Mouse (Mus musculus): Measurements from ENCODE around the gene Med13l.
"Not testable (repeated sequence)": the region's sequence is repeated elsewhere in the genome, so short reads cannot be mapped to it uniquely, and the experiment has no call there.

The Med13l gene

DNA sequence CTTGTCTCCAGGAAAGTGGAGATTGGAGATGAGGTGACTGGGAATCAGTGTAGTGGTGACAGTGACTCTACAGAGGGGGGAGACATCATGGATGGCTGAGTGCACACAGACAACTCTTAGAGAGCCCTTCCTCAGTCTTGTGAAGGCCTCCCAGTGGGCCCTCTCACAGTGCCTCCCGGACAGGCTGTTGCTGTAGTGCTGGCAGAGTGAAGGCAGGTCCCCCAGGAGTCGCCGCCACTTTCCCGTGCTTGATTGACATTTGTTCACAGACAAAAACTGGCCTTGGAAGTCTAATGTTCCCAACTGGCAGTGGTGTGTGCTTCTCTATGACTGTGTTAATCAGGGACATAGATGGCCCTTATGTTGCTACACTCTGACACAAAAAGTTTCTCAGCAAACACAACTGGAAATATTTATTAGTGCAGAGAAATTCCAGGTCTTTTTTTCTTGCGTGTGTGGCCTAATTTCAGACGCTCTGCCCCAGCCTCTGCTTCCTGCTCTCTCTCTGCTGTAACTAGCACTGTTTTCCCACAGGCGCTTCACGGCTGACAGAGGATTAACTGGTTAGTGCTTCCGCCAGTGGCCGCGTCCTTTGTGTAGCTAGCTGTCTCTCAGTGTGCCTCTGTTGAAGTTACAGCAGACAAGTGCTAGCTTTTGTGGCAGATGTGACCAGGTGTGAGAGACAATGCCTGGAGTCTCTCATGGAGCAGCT, 75.2 kb downstream of the Med13l start:
- DNase-seq, result no peak

DNA sequence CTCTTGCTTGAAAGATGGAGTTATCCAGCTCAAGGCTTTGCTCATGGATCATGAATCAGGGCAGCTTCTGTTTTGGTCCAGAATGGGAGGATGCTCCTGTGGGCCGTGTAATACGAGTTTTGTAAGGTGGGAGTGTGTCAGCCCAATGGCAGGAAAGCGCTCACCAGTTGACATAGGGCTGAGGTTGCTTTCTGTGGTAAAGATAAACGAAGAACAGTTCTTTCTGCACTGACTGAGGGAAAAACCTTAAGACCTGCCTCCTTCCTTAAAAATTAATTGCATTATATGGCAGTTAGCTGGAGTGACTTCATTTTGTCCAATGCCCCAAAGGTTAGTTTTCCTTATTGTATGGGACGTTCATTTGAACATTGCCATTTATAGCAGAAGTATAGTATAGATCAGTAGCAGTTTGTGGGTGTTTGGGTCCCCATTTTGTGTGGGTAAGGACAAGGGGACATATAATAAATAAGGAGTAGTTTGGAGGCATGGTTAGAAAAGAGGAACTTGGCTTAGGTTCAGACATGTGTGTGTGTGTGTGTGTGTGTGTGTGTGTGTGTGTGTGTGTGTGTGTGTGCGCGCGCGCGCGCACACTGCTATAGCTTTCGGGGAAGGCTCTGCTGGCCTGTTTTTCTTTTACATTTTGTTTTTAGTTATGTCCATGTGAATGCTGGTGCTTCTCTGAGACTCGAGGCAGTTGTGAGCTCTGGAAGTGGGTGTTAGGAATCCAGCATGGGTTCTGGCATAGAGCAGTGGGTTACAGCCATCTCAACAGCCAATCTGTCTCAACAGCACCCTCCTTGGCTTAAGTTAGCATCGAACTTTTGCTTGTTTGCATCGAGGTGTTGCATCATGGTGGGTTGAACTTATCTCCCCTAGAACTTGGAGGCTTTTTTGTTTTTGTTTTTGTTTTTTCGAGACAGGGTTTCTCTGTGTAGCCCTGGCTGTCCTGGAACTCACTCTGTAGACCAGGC, 76.2 kb downstream of the Med13l start:
- no peak for DNase-seq

DNA sequence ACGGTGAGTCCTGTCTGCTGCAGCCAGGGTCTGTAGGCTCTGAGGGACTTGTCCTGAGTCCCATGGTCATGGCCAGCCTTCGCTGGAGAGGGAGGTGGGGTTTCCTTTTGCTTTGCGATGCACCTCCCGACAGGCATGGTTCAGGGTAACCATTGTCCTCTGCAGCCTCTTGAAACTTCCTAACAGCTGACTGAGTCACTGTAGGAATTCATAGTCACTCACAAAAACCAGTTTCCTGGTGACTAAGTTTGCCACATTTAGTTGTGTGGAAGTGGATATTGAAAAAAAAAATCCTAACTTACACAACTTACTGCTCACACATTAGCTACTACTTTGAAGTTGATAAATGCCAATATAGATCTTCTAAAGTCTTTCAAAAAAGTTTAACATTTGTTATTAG, 77.5 kb downstream of the Med13l start:
- DNase-seq, result no peak

DNA sequence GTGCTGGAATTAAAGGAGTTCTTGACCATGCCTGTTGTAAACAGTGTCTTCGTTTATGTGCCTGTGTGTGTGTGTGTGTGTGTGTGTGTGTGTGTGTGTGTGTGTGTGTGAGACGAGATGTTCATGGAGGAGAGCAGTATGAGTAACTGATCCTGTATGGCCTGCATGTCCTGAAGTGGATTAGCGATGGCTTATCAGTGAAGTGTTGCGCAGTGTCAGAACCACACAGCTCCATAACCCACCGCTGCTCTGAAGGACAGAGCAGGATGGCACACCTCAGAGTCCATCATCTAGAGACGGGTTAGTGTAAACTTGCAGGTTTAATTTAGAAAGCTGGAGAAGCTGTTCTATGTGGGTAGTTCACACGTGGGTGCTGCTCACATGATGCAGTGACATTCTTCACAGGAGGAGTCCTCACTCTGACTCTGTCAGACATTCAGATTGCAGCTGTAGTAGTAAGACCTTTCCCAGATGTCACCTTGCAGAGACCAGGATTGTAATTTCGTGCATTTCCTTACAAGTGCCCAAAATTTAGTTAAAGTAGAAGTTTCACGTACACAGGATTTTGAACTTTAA, 78.1 kb downstream of the Med13l start:
- no peak for DNase-seq

DNA sequence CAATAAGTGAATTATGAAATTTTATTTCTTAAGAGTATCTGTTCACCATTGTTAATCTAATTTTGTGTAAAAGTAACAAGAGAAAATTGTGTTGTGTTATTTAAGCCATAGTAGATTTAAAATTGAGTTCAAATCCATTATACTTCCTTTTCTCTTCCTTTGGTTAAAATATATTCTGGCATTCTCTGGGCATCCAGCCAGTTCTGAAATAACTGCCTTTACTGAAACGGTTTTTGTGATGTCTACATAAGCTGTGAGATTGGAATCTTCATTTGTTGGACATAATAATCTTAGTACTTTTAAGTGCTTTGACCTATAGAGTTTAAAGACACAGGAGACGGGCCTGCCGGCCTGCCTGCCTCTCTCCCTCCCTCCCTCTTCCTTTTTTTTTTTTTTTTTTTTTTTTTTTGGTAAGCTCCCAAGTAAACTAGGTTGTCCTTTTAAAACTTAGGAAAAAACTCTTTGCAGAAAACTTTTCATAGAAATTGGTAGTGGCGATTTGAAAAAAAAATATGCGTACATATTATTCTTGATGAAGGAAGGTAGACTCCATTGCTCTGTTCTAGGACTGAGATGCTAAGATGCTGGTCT, 78.7 kb downstream of the Med13l start:
- no peak for DNase-seq

DNA sequence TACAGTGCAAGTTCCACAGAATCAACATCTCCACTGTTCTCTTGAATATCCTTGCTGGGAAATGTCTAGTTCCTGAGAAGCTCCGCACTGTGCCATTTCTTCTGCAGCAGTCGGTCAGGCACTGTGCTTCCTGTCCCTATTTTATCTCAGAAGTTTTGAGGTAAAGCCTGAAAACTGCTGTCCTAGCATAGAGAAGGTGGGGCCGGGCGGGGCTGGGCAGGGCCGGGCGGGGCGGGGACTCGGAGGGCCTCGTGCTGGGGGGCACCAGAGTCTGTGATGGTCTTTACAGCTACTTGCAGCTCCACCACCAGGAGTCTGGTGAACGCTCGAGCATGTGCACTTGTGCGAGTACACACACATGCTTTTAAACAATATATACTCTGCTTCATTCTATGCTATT, 83.6 kb downstream of the Med13l start:
- DNase-seq, result no peak

DNA sequence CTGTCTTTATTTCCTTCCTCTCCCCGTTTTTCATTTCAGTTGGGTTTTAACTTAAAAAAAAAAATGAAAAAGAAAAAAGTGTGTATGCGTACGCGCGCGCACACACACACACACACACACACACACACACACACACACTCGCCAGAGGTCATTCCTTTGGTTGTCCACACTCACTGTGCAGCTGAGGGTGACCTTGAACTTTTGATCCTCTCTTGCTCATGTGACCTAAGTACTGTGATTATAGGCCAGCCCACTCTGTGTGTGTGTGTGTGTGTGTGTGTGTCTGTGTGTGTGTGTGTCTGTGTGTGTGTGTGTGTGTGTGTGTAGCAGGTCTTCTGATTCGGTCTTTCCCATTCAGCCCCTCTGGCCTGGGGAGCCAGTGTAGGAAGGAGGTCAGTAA, 84.0 kb downstream of the Med13l start:
- DNase-seq, result no peak

DNA sequence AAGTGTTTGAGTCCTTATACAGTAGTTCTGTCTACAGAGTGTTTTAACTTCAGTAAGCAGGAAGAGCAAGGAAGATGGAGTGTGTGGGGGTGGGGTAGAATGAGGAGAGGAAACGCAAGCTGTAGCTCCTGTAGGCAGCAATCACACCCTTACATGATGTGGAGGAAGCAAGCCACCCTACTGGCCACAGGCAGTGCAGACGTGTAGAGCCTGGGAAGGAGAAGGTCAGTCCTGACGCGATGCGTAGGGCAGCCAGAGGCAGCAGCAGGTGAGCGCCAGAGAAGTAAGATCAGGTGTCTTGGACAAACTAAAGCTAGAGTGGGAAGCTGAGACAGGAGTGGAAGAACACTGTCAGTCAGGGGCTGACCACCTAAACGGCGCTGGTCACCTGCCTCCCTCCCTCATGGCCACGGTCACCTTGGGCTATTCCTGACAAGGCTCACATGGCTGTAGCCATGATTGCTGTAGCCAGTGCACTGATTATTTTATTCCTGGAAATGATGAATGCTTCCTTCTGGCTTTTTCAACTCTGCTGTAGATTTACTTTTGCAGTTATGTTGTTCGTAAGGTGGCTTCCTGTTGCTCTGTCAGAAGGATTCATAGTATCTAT, 84.8 kb downstream of the Med13l start:
- DNase-seq, result no peak

DNA sequence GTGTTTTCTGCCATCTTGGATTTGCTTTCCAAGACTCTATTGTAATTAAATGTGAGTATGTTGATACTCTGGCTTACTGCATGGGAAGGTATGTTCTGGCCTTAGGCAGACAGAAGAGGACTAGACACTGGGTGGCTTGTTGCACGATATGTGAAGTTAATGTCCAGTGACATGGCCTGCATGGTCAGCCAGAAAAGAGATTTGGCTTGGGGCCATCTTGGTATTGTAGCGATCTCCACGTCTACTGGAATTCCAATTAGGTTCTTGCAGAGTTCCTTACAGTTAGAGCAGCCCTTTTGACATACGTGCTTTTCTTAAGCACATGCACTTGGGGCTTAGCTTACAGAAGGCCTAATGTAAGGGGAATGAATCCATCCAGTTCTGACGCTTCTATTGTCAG, 86.4 kb downstream of the Med13l start:
- DNase-seq, result no peak

DNA sequence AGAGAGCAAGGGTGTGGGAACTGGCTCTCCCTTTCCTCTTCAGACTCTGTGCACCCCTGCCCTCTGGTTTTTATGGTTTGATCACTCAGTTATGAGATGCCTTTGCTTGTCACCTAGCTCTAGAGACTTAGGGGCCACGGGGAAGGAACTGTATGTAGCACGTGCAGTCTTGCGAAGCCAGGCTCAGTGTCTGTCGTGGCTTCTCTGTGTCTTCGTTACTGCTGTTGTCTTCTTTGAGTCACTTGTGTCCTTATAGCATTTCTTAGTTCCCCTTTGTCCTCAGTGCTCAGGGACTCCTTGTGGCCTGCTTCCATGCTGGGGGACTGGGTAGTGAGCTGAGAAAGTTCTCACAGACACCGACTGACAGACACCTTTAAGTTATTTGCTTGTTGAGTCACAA, 86.9 kb downstream of the Med13l start:
- no peak for DNase-seq

DNA sequence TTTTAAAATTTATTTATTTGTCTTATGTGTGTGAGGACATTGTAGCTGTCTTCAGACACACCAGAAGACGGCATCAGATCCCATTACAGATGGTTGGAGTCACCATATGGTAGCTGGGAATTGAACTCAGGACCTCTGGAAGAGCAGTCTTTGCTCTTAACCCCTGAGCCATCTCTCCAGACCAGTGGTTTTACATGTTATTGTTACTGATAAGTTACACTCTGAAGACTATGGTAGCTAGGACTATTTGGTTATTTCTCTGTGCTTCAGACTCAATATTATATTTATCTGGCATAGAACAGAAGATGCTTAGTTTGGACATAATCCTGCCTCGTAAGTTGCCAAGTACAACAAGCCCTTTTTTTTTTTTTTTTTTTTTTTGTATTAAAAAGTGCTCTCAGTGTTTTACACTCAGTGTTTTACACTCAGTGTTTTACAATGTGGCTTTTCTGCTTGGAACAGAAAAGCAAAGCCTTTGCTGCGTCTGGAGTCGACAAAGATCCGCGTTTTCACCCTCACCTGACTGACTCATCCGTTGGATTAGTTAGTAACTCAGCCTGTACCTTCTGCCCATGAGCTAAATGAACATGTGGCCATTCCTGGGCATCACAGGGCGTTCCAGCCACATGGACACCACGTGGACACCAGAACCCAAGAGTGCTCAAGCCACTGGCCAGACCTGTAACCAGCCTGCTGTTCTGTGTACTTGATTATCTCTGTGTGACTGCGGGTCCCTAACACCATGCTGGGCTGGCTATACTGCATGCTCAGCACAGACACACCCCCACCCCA, 88.9 kb downstream of the Med13l start:
- no peak for DNase-seq

DNA sequence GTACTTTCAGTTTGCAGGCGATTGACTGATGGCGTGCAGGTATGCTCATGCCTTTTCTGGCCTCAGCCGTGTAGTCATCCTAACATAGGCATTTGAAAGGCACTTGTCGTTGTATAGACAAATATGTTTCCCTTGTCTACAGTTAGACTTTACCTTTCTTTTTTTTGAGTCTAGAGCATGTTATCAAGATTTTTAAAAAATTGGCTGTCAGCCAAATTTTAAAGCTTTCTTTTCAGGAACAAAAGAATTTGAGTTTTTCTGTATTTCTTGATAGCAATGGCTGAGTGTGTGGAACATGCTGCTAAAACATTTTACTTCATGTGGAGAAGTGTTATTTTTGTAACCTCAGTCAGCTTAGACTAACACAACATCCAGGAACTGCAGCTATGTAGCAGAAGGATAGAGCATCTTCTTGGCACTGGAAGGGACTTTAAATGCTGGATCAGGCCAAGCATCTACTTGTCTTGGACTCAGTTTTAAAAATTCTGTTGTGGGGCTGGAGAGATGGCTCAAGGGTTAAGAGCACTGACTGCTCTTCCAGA, 89.6 kb downstream of the Med13l start:
- DNase-seq, result no peak

DNA sequence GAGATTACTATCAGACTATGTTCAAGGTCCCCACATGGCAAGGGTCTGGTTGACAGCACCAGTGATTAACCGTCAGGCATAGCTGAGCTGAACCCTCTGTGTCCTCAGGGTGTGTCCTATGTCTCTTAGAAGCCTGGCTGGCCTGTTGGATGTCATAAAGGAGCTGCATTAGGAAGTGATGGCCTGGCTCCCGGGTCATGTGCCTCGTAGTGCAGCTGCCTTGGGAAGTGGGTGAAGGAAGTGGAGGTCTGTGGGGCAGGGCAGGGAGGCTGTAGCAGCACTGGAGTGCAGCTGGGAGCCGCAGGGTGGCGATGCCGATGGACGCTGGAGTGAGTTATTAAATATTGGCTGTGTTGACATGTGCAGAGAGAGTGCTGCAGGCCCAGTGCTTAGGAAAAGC, 90.3 kb downstream of the Med13l start:
- DNase-seq, result peak; percentile 50

DNA sequence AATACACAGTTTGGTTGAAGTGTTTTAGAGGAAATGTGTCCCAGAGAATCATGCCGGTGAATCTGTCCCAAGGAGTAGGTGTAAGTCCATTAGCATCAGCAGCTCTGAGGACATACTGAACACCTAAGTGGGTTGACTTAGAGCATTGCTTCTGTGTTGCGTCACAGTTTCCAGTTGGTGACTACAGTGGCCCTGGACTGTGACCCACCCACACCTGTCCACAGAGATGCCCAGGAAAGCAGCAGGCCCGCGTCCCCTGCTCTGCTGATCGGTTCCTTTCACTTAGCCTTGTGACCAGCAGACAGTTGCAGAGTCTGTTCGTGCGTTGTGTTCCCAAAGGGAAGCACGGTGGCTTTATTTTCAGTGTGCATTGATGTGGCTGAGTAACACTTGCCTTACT, 92.1 kb downstream of the Med13l start:
- DNase-seq, result no peak

DNA sequence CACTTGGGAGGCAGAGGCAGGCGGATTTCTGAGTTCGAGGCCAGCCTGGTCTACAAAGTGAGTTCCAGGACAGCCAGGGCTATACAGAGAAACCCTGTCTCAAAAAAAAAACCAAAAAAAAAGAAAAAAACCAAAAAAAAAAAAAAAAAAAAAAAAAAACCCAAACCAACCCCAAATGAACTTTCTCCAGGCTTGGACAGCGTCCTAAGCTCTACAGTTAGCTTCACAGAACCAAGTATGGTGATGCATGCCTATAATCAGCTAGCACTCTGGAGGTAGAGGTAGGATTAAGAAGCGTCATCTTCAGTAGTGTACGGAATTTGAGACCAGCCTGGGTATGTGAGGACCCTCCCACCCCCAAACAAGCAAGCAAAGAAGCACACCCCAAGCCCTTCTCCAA, 92.6 kb downstream of the Med13l start:
- DNase-seq, result not testable (repeated sequence)

DNA sequence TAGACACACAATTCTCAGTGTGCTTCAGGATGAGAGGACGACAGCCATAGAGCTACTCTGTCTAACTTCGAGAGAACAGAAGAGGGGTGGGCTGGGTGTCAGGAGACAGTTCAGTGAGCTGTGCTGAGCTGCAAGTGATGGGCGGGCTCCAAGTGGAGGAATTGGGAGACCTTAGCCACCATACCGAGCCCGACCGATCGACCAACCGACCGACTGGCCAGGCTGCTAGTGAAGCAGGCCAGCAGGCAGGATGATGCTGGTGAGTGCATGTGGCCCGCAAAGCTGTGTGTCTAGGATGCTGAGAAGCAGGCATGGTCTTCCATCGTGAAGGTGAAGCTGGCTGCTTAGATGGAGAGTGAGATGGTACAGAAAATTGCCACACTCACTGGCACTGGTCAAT, 94.1 kb downstream of the Med13l start:
- DNase-seq, result no peak

DNA sequence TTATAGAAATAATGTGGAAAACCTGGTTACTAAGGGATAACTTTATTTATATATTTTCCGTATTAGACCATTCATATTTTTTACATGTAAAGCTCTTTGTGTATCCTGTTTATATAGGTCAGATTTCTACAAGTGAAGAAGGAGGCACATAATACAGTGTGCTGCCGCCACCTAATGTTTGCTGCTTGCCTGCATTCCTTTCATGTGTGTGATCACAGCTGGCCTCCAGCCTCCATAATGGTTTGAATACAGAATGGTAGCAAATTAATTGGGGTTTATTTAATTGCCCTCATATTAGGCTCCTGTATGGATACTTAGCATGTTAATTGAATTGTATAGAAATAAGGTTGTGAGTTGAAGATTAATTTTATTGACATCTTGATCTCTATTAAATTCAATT, 94.5 kb downstream of the Med13l start:
- DNase-seq, result peak; percentile 79

DNA sequence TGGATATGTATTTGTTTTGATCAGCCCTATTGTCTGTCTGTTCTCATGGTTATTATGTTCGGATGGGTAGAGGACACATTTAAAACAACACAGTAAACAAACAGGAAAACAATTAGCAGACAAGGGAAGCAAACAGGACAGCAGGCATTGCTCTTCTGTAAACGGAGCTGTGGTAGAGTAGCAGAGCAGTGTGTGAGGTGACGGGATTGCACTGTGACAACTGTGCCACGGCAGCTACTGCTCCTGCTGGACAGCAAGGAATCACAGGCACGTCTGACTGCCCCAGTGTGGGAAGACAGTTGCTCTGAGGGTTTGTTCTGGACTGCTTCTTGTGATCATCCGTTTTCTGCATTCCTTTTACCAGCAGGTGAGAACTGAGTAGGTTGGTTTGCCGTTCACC, 94.9 kb downstream of the Med13l start:
- no peak for DNase-seq

DNA sequence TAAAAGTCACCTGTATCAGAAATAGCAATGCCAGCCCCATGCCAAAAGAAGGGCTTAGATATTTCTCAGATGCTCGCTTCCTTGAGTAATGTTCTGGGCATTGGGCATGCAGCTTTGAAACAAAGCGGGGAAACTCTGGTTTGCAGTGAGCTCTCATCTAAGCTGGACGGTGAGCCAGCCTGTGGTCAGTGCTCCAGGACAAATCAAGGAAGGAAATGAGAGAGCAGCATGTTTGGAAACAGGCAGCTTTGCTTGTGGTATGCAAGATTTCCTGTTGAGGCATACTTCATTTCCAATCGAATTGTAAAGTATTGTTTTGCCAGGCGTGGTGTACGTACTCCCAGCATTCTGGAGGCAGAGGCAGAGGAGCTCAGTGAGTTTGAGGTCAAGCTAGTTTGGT, 95.5 kb downstream of the Med13l start:
- peak; percentile 56 for DNase-seq

DNA sequence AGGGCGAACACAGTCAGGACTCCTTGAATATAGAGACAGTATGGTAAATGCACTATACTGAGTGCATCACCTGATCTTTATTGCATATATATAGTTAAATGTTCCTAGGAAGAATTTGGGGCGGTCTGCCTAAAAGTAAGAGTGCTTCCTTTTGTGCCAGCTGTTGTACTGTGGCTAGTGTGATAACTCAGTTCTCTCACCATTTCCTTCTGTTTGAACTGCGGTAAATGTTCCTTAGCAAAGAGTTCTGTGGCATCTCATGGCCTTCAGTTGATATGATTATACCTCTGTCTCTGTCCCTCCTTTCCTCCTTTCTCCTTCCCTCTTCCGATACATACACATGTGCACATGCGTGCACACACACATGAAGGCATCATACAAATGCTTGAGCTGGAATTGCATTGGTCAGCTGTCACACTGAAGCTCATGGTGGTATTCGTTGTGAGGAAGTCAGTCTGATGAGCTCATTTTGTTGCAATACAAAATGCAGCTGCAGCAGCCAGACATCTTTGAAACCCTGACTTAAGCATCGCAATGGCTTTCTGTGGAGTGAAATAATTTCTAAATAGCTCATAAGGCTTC, 97.9 kb downstream of the Med13l start:
- no peak for DNase-seq

DNA sequence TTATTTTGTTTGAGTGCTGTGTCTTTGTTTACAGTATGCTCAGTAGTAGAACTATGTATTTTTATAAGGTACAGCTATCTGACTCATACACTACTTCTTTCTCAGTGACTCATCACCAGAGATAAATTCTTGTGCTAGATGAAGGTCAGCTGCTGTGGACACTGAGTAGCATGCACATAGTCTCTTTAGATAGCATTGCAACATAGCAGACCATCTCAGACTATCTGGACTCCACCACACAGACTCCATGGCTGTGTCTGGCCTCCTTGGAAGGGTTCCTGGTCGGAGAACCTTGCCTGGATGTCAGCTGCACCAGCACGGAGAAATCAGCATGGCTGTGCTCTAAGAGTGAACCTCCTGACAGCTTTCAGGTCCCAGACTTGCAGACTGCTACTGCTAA, 99.2 kb downstream of the Med13l start:
- peak; percentile 41 for DNase-seq

DNA sequence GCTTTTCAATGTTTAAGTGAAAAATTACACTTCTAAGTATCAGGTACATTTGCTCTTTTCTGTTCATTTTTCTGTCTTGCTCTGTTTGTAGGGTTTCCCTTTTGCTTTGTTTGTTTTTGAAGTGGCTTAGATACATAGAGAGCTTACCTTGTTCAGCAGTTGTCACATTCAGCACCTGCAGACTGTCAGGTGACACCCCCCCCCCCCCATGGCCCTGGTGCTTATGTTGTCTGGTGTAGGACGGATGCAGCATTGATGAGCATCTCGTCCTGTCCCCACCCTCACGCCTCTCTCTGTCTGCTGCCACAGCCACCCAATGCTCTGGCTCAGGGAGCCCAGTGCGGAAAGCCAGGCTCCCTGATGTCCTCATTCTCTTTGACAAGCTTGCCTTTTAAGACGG, 101.3 kb downstream of the Med13l start:
- no peak for DNase-seq

Data from lung, postnatal 36 days (tissue).